Mouse (Mus musculus): ENCODE data around the gene Acer2. TPM values are rescaled to one million over a fixed set of nuclear protein-coding genes. Genes with fewer than 3 reads are reported as not detected.

The Acer2 gene
- polyA plus RNA-seq (2012; rRNA removed), result 12.9 and 13.7 TPM in 2 replicates

DNA sequence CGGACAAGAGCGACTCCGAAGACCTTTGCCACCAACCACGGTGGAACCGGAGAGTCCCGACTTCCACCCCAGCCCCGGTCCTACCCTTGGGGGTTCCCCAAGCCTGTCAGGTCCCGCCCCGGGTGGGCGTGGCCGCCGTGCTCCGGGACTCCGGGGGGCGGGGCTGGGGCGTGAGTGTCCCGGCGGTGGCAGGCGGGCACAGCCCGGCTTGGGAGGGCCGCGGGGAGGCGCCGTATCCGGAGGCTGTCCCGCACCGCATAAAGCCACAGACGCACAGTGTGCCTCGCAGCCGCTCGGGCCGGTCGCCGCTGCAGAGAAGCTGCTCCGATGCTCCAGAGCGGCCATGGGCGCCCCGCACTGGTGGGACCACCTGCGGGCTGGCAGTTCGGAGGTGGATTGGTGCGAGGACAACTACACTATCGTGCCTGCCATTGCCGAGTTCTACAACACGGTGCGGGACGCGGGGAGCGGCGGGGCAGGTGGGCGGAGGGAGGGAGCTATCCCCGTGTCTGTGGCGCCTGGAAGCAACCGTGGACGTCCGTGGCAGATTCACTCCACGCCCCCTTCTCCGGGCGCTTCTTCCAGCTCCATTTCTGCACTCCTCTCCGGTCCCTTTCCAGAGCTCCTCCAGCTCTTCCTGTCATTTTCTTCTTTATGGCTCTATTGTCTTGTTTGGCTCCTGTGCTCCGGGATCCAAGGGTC lies at the start of gene Acer2:
TSS of gene Acer2 (plus strand) at position 251 of the 702 bp plus-strand sequence.

GRCm38 (mm10) chr4:86857113-86858069 lies 16.8 kb upstream of the Acer2 start, which contains the start of gene Rps6:
Gene Rps6, minus strand, starts transcription at chr4:86857412.

Other genes starting within 250 kb of the Acer2 start
- 161 and 208 TPM in 2 replicates for gene Plin2, start 204.3 kb upstream of the Acer2 start, polyA plus RNA-seq (2012; rRNA removed)
- gene Dennd4c, start 125.8 kb upstream of the Acer2 start, polyA plus RNA-seq (2012; rRNA removed), result 3.3 and 3.6 TPM in 2 replicates
- gene Rps6, start 17.0 kb upstream of the Acer2 start, polyA plus RNA-seq (2012; rRNA removed), result 998 and 1,277 TPM in 2 replicates